ENCODE assay signal across 18 mouse cellular contexts in genomic region chr12:79478816-79479215, GRCm38 (mm10).
"Had no signal": no experiment of that assay in that cellular context is flagged by ENCODE, and none has a peak within 500 bp of the region (broad histone marks: within the 10 kb centered on the region; RNA-seq: fewer than 3 reads in every experiment).

No protein-coding gene starts in this region.

- DNase-seq: lung, embryonic 14.5 days; lung, postnatal 10 days; lung, postnatal 4 days; midbrain, embryonic 14.5 days; retina, postnatal 1 day; right cerebral cortex, adult 18-20 months; right cerebral cortex, postnatal 25 days; right cerebral cortex, postnatal 4 days; spleen, adult 18-20 months; thymus, adult 18-20 months; thymus, postnatal 14 days; thymus, postnatal 36 days had no signal

- H3K4me3 ChIP-seq: midbrain, embryonic 10.5 days; midbrain, embryonic 12.5 days; myocyte; neural tube, embryonic 13.5 days; neural tube, embryonic 15.5 days had no signal

- H3K4me2 ChIP-seq: lung, embryonic 14.5 days; midbrain, embryonic 12.5 days; neural tube, embryonic 13.5 days; neural tube, embryonic 15.5 days had no signal

- H3K4me1 ChIP-seq: neural tube, embryonic 13.5 days had no signal

- H3K36me3 ChIP-seq: midbrain, embryonic 10.5 days; midbrain, embryonic 12.5 days; neural tube, embryonic 13.5 days; neural tube, embryonic 15.5 days had no signal

- H3K27ac ChIP-seq: midbrain, embryonic 10.5 days; midbrain, embryonic 12.5 days; neural tube, embryonic 13.5 days; neural tube, embryonic 15.5 days had no signal

- H3K27me3 ChIP-seq: midbrain, embryonic 12.5 days; neural tube, embryonic 13.5 days; neural tube, embryonic 15.5 days had no signal

- H3K9ac ChIP-seq: lung, embryonic 14.5 days; midbrain, embryonic 12.5 days; neural tube, embryonic 13.5 days; neural tube, embryonic 15.5 days had no signal

- H3K9me3 ChIP-seq: midbrain, embryonic 10.5 days; midbrain, embryonic 12.5 days; neural tube, embryonic 13.5 days; neural tube, embryonic 15.5 days had no signal

- ATAC-seq: midbrain, embryonic 16.5 days had no signal
